Mouse (Mus musculus) gastrocnemius, postnatal 25 days (tissue): ENCODE data around the gene Matn1. TPM values are rescaled to one million over a fixed set of nuclear protein-coding genes. Genes with fewer than 3 reads are reported as not detected.

Experiments
- DNase-seq: peaks from one replicate; pipeline ENCODE4 v3.0.0; 2022
- long read RNA-seq, 2 experiments: library from polyadenylated mRNA; stranded (forward); transcript quantifications; one replicate each; pipeline ENCODE4 v2.0.0; 2021
- total RNA-seq, 2 experiments: library from RNA; stranded (reverse); gene quantifications; 1 replicate in 1 of 2; 2 replicates in 1 of 2; pipeline ENCODE4 v1.2.3; 2021

Gene Matn1
- not detected for total RNA-seq
- long read RNA-seq, experiment 1: 0 reads
- long read RNA-seq, experiment 2: 0 reads

GRCm38 (mm10) chr4:130944112-130944511 is at the start of gene Matn1:
TSS of gene Matn1 (plus strand) at chr4:130944385.
- DNase-seq: no peak

- DNase-seq: no peak
Observed at GRCm38 (mm10) chr4:130895701-130896100, 48.5 kb upstream of the Matn1 start.

GRCm38 (mm10) chr4:130896372-130896771 is 47.8 kb upstream of the Matn1 start:
- no peak for DNase-seq

GRCm38 (mm10) chr4:130899383-130899781 is 44.8 kb upstream of the Matn1 start:
- DNase-seq: no peak

GRCm38 (mm10) chr4:130899782-130900427 is 44.3 kb upstream of the Matn1 start:
- DNase-seq: no peak

GRCm38 (mm10) chr4:130900746-130901145 is 43.4 kb upstream of the Matn1 start:
- no peak for DNase-seq

- no peak for DNase-seq
Observed at GRCm38 (mm10) chr4:130902289-130902781, 41.9 kb upstream of the Matn1 start.

GRCm38 (mm10) chr4:130905025-130905424 is 39.2 kb upstream of the Matn1 start:
- no peak for DNase-seq

GRCm38 (mm10) chr4:130905882-130906281 is 38.3 kb upstream of the Matn1 start:
- DNase-seq: no peak

GRCm38 (mm10) chr4:130906296-130906695 is 37.9 kb upstream of the Matn1 start:
- DNase-seq: peak; percentile 86

- no peak for DNase-seq
Observed at GRCm38 (mm10) chr4:130907200-130908069, 36.8 kb upstream of the Matn1 start.

GRCm38 (mm10) chr4:130908133-130908532 is 36.1 kb upstream of the Matn1 start:
- no peak for DNase-seq

GRCm38 (mm10) chr4:130909167-130909874 is 34.9 kb upstream of the Matn1 start:
- no peak for DNase-seq

- no peak for DNase-seq
Observed at GRCm38 (mm10) chr4:130910666-130911065, 33.5 kb upstream of the Matn1 start.

- DNase-seq: no peak
Observed at GRCm38 (mm10) chr4:130912626-130913025, 31.6 kb upstream of the Matn1 start.

GRCm38 (mm10) chr4:130913077-130913476 is 31.1 kb upstream of the Matn1 start, which contains the start of gene Laptm5:
TSS of gene Laptm5 (plus strand) at chr4:130913125.
- peak; percentile 36 for DNase-seq

GRCm38 (mm10) chr4:130913511-130913910 is 30.7 kb upstream of the Matn1 start:
- DNase-seq: no peak

- DNase-seq: peak; percentile 39
Observed at GRCm38 (mm10) chr4:130914011-130914410, 30.2 kb upstream of the Matn1 start.

GRCm38 (mm10) chr4:130914527-130914926 is 29.7 kb upstream of the Matn1 start:
- no peak for DNase-seq

- no peak for DNase-seq
Observed at GRCm38 (mm10) chr4:130915006-130915667, 29.0 kb upstream of the Matn1 start.

- no peak for DNase-seq
Observed at GRCm38 (mm10) chr4:130915668-130916035, 28.5 kb upstream of the Matn1 start.

- DNase-seq: no peak
Observed at GRCm38 (mm10) chr4:130916639-130917038, 27.5 kb upstream of the Matn1 start.
